Mouse (Mus musculus) small intestine, adult 2 months (tissue): ENCODE measurements around the gene Calhm2. TPM values are rescaled to one million over a fixed set of nuclear protein-coding genes. Genes with fewer than 3 reads are reported as not detected.
A peak's percentile ranks its signal among the peaks of the same experiment; 100 is the strongest.

Experiments
- H3K27ac ChIP-seq: fragments of 200-500 bp; 2 replicates; pipeline ENCODE4 v1.5.1; 2012; ENCODE audit warnings: low read depth, low read length, control low read depth, inconsistent platforms; ENCODE audit not compliant: insufficient read depth
- H3K27me3 ChIP-seq: fragments of 200-500 bp; 2 replicates; pipeline ENCODE4 v1.6.1; 2012; ENCODE audit warnings: mild to moderate bottlenecking, moderate library complexity, low read length, inconsistent platforms; ENCODE audit not compliant: control insufficient read depth, insufficient read depth
- H3K36me3 ChIP-seq: fragments of 200-500 bp; 2 replicates; pipeline ENCODE4 v1.6.1; 2012; ENCODE audit warnings: mild to moderate bottlenecking, low read length, control low read depth, inconsistent platforms; ENCODE audit not compliant: control insufficient read depth, insufficient read depth
- H3K4me1 ChIP-seq: fragments of 200-500 bp; 2 replicates; pipeline ENCODE4 v1.6.1; 2012; ENCODE audit warnings: low read length, inconsistent platforms, mixed read lengths; ENCODE audit not compliant: control insufficient read depth, insufficient read depth, insufficient read length
- H3K4me3 ChIP-seq: fragments of 200-500 bp; 2 replicates; pipeline ENCODE4 v1.5.1; 2012; ENCODE audit warnings: low read depth, mild to moderate bottlenecking, control low read depth, inconsistent platforms, low read length, moderate library complexity
- CTCF ChIP-seq: fragments of 200-500 bp; IDR thresholded peaks from 2 replicates; pipeline ENCODE4 v1.5.1; 2012; ENCODE audit warnings: low read depth, mild to moderate bottlenecking, control low read depth, inconsistent platforms, low read length, moderate library complexity, mixed read lengths; ENCODE audit not compliant: insufficient replicate concordance, insufficient read length; ENCODE audit errors: extremely low read depth
- POLR2A ChIP-seq: fragments of 200-500 bp; IDR thresholded peaks from 2 replicates; pipeline ENCODE4 v1.6.1; 2012; ENCODE audit warnings: low read depth, mild to moderate bottlenecking, control low read depth, inconsistent platforms, low read length, moderate library complexity
- WGBS: fragments of 180-500 bp; shearing (Covaris S2); methylation state at CpG from one replicate; pipeline ENCODE4 v1.1.7; 2018; 5-methylcytosine and 5-hydroxymethylcytosine counted together
- polyA plus RNA-seq: library from polyadenylated mRNA; depleted of rRNA; stranded (reverse); fragments of >200 nt; gene quantifications from 2 replicates; pipeline ENCODE4 v1.2.3, GENCODE M21; 2012

The Calhm2 gene
- polyA plus RNA-seq, 1 experiment, result 6.1 TPM

DNA sequence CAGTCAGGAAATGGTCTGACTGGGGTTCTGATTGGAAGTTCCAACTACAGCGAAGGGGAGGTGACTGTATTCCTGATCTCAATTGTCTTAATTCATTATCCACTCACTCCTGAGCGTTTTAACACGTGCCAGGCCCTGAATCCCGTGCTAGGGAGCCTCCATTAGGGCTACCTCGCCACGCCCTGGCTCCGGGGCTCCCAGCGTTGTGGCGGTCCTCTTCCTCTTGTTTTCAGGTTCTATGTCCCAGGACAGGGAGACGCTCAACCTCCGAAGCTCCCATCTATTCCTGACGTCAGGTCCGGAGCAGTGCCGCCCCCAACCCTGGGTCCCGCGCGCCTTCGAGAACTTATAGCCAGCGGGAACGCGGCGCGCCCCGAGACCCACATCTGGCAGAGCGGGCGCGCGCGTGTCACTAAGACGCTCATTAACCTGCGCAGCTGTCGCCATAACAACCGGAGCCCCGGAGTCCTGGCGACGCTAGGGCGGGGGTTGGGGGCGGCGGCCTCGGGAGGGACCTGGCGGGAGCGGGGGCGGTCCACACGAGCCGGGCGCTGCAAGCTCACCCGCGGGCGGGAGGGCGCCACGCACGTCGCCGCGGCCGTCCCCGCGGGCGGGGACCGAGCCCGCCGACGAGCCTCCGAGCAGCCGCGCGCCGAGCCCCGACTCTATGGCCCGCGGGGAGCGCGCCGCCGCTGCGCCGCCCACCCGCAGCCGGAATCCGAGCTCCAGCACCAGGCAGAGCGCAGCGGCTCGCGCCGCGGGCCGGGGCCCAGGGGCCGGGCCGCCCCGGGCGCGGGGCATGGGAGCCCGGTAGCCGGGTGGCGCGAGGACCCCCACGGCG is 40.6 kb upstream of the Calhm2 start, which contains the start of gene Neurl1a:
TSS of gene Neurl1a (plus strand) at position 390 of the 841 bp plus-strand sequence.
- H3K27ac ChIP-seq, result no peak within 1 kb of the TSS
- TF ChIP-seq POLR2A (no peak), CTCF (no peak)
- peaks cover 20% of the 10 kb centered on the region for H3K27me3 ChIP-seq
- no peaks in the 10 kb centered on the region for H3K36me3 ChIP-seq
- H3K4me3 ChIP-seq, result peak within 1 kb of the TSS; percentile 56
- H3K4me1 ChIP-seq, result peaks cover 3% of the 10 kb centered on the region; the same call in 1 of the 2 replicates
- 1% methylated on average over 93 of the region's 98 CpGs for WGBS

- Histone ChIP-seq H3K4me3 (no peak overlapping the region; the same call in 1 of the 2 replicates), H3K4me1 (peaks cover 3% of the 10 kb centered on the region; the same call in 1 of the 2 replicates), H3K36me3 (no peaks in the 10 kb centered on the region), H3K27me3 (peaks cover 20% of the 10 kb centered on the region), H3K27ac (no peak overlapping the region)
- WGBS, result 24% methylated on average over 10 of the region's 10 CpGs
- TF ChIP-seq POLR2A (no peak), CTCF (0 out of 2 replicates have a peak, but pooled peaks have one; percentile 15)
Measured at GRCm38 (mm10) chr19:47178001-47178400, 39.9 kb upstream of the Calhm2 start.

DNA sequence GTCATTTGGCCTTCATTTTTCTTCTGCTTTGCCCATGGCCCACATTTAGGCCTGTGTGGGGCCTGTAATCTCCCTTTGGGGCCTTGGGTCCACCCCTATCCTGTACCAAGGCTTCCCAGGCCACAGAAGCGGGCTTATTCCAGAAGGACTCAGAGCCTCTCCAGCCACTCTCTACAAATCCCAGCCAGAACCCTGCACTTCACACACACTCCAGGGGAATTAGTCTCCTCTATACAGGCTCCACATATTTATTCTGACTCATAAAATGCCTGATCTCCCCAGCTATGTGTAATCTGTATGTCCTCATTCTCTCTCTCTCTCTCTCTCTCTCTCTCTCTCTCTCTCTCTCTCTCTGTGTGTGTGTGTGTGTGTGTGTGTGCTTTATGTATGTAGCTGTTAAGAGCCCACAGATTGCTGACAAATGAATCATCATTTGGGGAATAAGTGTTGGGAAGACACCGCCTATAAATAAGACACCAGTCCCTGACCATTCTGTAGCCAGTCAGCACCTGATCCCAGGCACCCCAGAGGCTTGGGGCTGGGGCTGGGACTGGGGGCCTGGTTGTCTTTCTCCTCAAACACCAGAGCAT is 38.9 kb upstream of the Calhm2 start:
- 89% methylated on average over 2 of the region's 2 CpGs for WGBS
- Histone ChIP-seq H3K27ac (no peak overlapping the region), H3K27me3 (peaks cover 20% of the 10 kb centered on the region), H3K4me1 (peaks cover 3% of the 10 kb centered on the region; the same call in 1 of the 2 replicates), H3K36me3 (no peaks in the 10 kb centered on the region), H3K4me3 (no peak overlapping the region)
- TF ChIP-seq POLR2A, result no peak
- TF ChIP-seq CTCF, result no peak

- Histone ChIP-seq H3K4me3 (no peak overlapping the region), H3K4me1 (peaks cover 3% of the 10 kb centered on the region; the same call in 1 of the 2 replicates), H3K27ac (no peak overlapping the region), H3K27me3 (peaks cover 20% of the 10 kb centered on the region), H3K36me3 (no peaks in the 10 kb centered on the region)
- TF ChIP-seq CTCF (peak; percentile 10; the same call in 1 of the 2 replicates), POLR2A (no peak)
- WGBS, result 53% methylated on average over 2 of the region's 2 CpGs
Measured at GRCm38 (mm10) chr19:47175472-47175871, 37.4 kb upstream of the Calhm2 start.

DNA sequence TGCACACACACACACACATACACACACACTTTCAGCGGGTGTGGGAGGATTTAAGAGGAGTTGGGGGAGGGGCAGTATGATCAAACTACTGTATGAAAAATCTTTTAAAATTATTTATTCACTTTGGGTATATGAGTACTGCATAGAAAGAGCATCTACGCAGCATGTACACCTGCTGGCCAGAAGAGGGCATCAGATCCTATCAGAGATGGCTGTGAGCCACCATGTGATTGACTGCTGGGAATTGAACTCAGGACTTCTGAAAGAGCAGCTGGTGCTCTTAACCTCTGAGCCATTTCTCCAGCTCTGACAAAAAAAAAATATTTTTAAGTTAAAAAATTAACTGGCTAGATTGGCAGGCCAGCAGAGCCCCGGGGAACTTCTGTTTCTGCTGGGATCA is 36.4 kb upstream of the Calhm2 start:
- H3K27me3 ChIP-seq, result peaks cover 13% of the 10 kb centered on the region
- no peaks in the 10 kb centered on the region for H3K36me3 ChIP-seq
- WGBS, result 31% methylated on average over 3 of the region's 3 CpGs
- no peak overlapping the region for H3K27ac ChIP-seq
- no peak overlapping the region for H3K4me3 ChIP-seq
- H3K4me1 ChIP-seq, result peaks cover 3% of the 10 kb centered on the region; the same call in 1 of the 2 replicates
- no peak for TF ChIP-seq POLR2A
- TF ChIP-seq CTCF, result 0 out of 2 replicates have a peak, but pooled peaks have one; percentile 30

GRCm38 (mm10) chr19:47168793-47169412 is 30.8 kb upstream of the Calhm2 start:
- H3K4me3 ChIP-seq, result peak overlapping the region; percentile 23
- TF ChIP-seq CTCF (peak; percentile 85; the same call in 1 of the 2 replicates), POLR2A (no peak)

DNA sequence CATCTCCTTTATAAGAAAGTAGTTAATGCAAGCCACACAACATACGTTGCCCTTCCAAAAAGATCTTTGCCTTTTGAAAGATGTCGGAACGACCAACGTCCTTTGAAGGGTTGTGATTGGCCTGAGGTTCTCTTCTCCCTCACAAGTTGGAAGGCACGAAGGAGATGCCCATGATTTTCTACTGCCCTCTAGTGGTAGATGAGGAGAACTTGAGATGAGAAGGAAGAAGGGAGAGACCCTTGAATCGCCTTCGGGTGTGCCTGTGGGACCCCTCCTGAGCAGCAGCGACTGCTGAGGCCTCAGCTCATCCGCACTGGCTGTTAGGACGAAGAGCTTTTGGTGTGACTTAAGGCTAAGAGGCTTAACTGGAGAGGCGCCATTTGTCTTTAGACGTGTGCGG is 30.1 kb upstream of the Calhm2 start:
- H3K27ac ChIP-seq, result no peak overlapping the region
- H3K27me3 ChIP-seq, result no peaks in the 10 kb centered on the region
- no peaks in the 10 kb centered on the region for H3K36me3 ChIP-seq
- H3K4me1 ChIP-seq, result no peaks in the 10 kb centered on the region
- WGBS, result 9% methylated on average over 13 of the region's 13 CpGs
- TF ChIP-seq CTCF (peak; percentile 59; the same call in 1 of the 2 replicates), POLR2A (no peak)
- peak overlapping the region; percentile 23 for H3K4me3 ChIP-seq

More at GRCm38 (mm10) chr19:47168793-47169412, 30.8 kb upstream of the Calhm2 start:
- WGBS, result 17% methylated on average over 11 of the region's 11 CpGs
- Histone ChIP-seq H3K27me3 (no peaks in the 10 kb centered on the region), H3K36me3 (no peaks in the 10 kb centered on the region), H3K27ac (no peak overlapping the region), H3K4me1 (no peaks in the 10 kb centered on the region)
